Mouse (Mus musculus): ENCODE data around the gene Ephx1.
"Not testable (repeated sequence)": the region's sequence is repeated elsewhere in the genome, so short reads cannot be mapped to it uniquely, and the experiment has no call there.

Gene Ephx1

GRCm38 (mm10) chr1:180938781-180939180 is 81.9 kb downstream of the Ephx1 start:
- DNase-seq (ENCODE audit: low spot score in 2 of 2) = not testable (repeated sequence)

GRCm38 (mm10) chr1:180937631-180938030 is 83.1 kb downstream of the Ephx1 start:
- not testable (repeated sequence) for DNase-seq (ENCODE audit: low spot score in 2 of 2)

- not testable (repeated sequence) for DNase-seq (ENCODE audit: low spot score in 2 of 2)
These were observed 83.9 kb downstream of the Ephx1 start for GRCm38 (mm10) chr1:180936610-180937398.

- no peak for DNase-seq (ENCODE audit: low spot score in 2 of 2)
These were observed 86.0 kb downstream of the Ephx1 start, which contains the start of gene Lefty1 for GRCm38 (mm10) chr1:180934467-180935419. Lefty1 (plus strand) TSS chr1:180935022.

GRCm38 (mm10) chr1:180933659-180934058 is 87.0 kb downstream of the Ephx1 start:
- DNase-seq (ENCODE audit: low spot score in 2 of 2) = no peak

- no peak for DNase-seq (ENCODE audit: low spot score in 2 of 2)
These were observed 89.6 kb downstream of the Ephx1 start for GRCm38 (mm10) chr1:180931106-180931505.

- no peak for DNase-seq (ENCODE audit: low spot score in 2 of 2)
These were observed 91.1 kb downstream of the Ephx1 start for GRCm38 (mm10) chr1:180929599-180929998.

GRCm38 (mm10) chr1:180926286-180926685 is 94.4 kb downstream of the Ephx1 start:
- DNase-seq (ENCODE audit: low spot score in 2 of 2) = no peak

All from right cerebral cortex, adult 2 months (tissue).